ENCODE assay signal across 25 mouse cellular contexts in genomic region chrX:13859051-13859450, GRCm38 (mm10).
"Had no signal": no experiment of that assay in that cellular context is flagged by ENCODE, and none has a peak within 500 bp of the region (broad histone marks: within the 10 kb centered on the region; RNA-seq: fewer than 3 reads in every experiment).

No protein-coding gene starts in this region.

- H3K4me1 ChIP-seq: heart, embryonic 10.5 days; heart, embryonic 12.5 days; hindbrain, embryonic 10.5 days; hindbrain, embryonic 12.5 days; intestine, embryonic 15.5 days; limb, embryonic 13.5 days; limb, embryonic 15.5 days; liver, embryonic 12.5 days had no signal

- H3K4me2 ChIP-seq: heart, embryonic 12.5 days; hindbrain, embryonic 12.5 days; hindbrain, embryonic 14.5 days; intestine, embryonic 15.5 days; limb, embryonic 13.5 days; limb, embryonic 15.5 days; liver, embryonic 12.5 days had no signal

- DNase-seq: gastrocnemius, postnatal 14 days; gastrocnemius, postnatal 36 days; heart, adult 18-20 months; heart, postnatal 10 days; heart, postnatal 4 days; kidney, adult 18-20 months; kidney, adult 8-10 months; kidney, postnatal 10 days; kidney, postnatal 25 days; kidney, postnatal 4 days; left cerebral cortex, postnatal 4 days had no signal

- ATAC-seq: hindbrain, embryonic 16.5 days; inflammation-experienced regulatory T-cells, adult 6 months; intestine, embryonic 15.5 days; intestine, postnatal 0 days; liver, embryonic 12.5 days had no signal

- H3K9me3 ChIP-seq: heart, embryonic 10.5 days; heart, embryonic 12.5 days; hindbrain, embryonic 10.5 days; hindbrain, embryonic 12.5 days; intestine, embryonic 15.5 days; limb, embryonic 13.5 days; limb, embryonic 15.5 days; liver, embryonic 12.5 days had no signal

- H3K27me3 ChIP-seq: heart, embryonic 12.5 days; hindbrain, embryonic 12.5 days; intestine, embryonic 15.5 days; limb, embryonic 13.5 days; limb, embryonic 15.5 days; liver, embryonic 12.5 days had no signal

- H3K27ac ChIP-seq: heart, embryonic 10.5 days; hindbrain, embryonic 10.5 days; hindbrain, embryonic 12.5 days; hindbrain, embryonic 14.5 days; intestine, embryonic 15.5 days; layer of hippocampus, adult 2 months; limb, embryonic 13.5 days; limb, embryonic 15.5 days; liver, embryonic 12.5 days; liver, embryonic 14.5 days had no signal

- H3K36me3 ChIP-seq: heart, embryonic 10.5 days; heart, embryonic 12.5 days; hindbrain, embryonic 10.5 days; hindbrain, embryonic 12.5 days; intestine, embryonic 15.5 days; limb, embryonic 13.5 days; limb, embryonic 15.5 days; liver, embryonic 12.5 days had no signal

- H3K9ac ChIP-seq: heart, embryonic 12.5 days; hindbrain, embryonic 12.5 days; hindbrain, embryonic 14.5 days; intestine, embryonic 15.5 days; limb, embryonic 13.5 days; limb, embryonic 15.5 days; liver, embryonic 12.5 days; liver, embryonic 14.5 days had no signal

- H3K4me3 ChIP-seq: heart, embryonic 10.5 days; heart, embryonic 12.5 days; hindbrain, embryonic 10.5 days; hindbrain, embryonic 12.5 days; intestine, embryonic 15.5 days; layer of hippocampus, adult 2 months; limb, embryonic 13.5 days; limb, embryonic 15.5 days; liver, embryonic 12.5 days had no signal
